In the genomic region with DNA sequence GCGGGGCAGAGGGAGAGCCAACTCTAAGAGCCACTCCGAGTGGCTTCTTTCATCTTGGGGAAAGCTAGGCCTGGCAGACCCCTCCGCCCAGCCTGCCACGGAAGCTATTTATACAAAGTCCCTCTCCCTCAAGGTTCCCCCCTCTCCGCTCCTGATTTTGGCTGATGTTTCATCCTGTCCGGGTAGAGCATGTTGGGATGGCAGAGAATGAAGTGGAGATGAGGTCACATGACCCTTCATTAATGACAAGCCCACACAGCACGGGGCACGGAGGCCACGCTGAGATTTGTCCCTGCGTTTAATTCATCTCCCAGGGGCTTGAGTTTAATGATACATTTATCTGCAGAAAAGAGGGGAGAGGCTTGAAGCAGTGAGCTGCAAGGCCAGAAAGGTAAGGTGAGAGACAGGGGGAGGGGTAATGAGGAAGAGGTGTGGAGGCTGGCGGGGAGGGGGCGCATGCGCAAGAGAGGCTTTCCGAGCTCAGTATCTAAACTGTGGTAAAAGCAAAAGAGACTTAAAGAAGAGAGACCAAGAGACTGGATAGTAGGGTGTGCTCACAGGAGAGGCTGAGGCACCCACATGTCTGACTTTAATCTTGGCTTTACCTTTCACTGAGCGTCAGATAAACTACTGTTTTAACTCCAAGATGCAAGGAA, we compare ENCODE assay signal across 9 mouse cellular contexts.
DNase-seq lines count a peak whose midpoint lies in the region; ATAC-seq and TF ChIP-seq lines count a peak whose summit lies in the region.
"Had no signal": no experiment of that assay in that cellular context is flagged by ENCODE, and none has a peak within 500 bp of the region (broad histone marks: within the 10 kb centered on the region; RNA-seq: fewer than 3 reads in every experiment).

No protein-coding gene starts in this region.

- H3K4me3 ChIP-seq in heart, embryonic 11.5 days (ENCODE audit: low read depth, low read length): no peak overlapping the region
- no peak overlapping the region for H3K4me3 ChIP-seq in MEL (ENCODE audit: control insufficient read depth in 1 of 2, insufficient read depth in 1 of 2, low read depth in 2 of 2, low read length in 2 of 2)
- peak overlapping the region; percentile 9; the same call in 1 of the 2 replicates for H3K4me3 ChIP-seq in forebrain, embryonic 16.5 days (replicated peaks; ENCODE audit: low read length)
- H3K4me3 ChIP-seq in midbrain, embryonic 12.5 days: 0 out of 2 replicates have a peak overlapping the region, but pooled peaks have one; percentile 5

- H3K4me1 ChIP-seq in heart, embryonic 11.5 days (ENCODE audit: control insufficient read depth, insufficient read depth, low read length): peaks cover 5% of the 10 kb centered on the region; the same call in 1 of the 2 replicates
- H3K4me1 ChIP-seq in MEL (ENCODE audit: control insufficient read depth in 1 of 2, insufficient read depth in 2 of 2, low read length in 2 of 2): no peaks in the 10 kb centered on the region
- peaks cover 19% of the 10 kb centered on the region for H3K4me1 ChIP-seq in forebrain, embryonic 16.5 days (replicated peaks; ENCODE audit: control insufficient read depth, insufficient read depth, low read length)
- peaks cover 28% of the 10 kb centered on the region for H3K4me1 ChIP-seq in midbrain, embryonic 12.5 days

- H3K79me2 ChIP-seq in MEL (ENCODE audit: control insufficient read depth, insufficient read depth, low read length, poor library complexity): no peaks in the 10 kb centered on the region

- no peak for TF ChIP-seq POLR2A in MEL (IDR thresholded peaks at IDR 0.05; ENCODE audit: control insufficient read depth in 1 of 2, insufficient read depth in 1 of 2, low read depth in 1 of 2, low read length in 2 of 2, poor library complexity in 1 of 2)

- ATAC-seq in heart, embryonic 11.5 days (replicated peaks; ENCODE audit: insufficient number of reproducible peaks, low FRiP score, low TSS enrichment): no peak
- peak; percentile 16; the same call in 1 of the 2 replicates for ATAC-seq in forebrain, embryonic 16.5 days
- peak; percentile 34; the same call in 1 of the 2 replicates for ATAC-seq in midbrain, embryonic 12.5 days (ENCODE audit: low FRiP score, low read depth)

- no peak overlapping the region for H3K9ac ChIP-seq in heart, embryonic 11.5 days (ENCODE audit: low read depth, low read length)
- H3K9ac ChIP-seq in MEL (ENCODE audit: control insufficient read depth, low read depth, low read length, poor library complexity, severe bottlenecking): no peak overlapping the region
- 0 out of 2 replicates have a peak overlapping the region, but pooled peaks have one; percentile 13 for H3K9ac ChIP-seq in forebrain, embryonic 16.5 days (replicated peaks; ENCODE audit: low read depth, low read length)
- H3K9ac ChIP-seq in midbrain, embryonic 12.5 days (replicated peaks): no peak overlapping the region

- WGBS in heart, embryonic 11.5 days (ENCODE audit: insufficient replicate concordance): 15% methylated on average over 15 of the region's 15 CpGs
- 29% methylated on average over 15 of the region's 15 CpGs for WGBS in forebrain, embryonic 16.5 days
- 39% methylated on average over 15 of the region's 15 CpGs for WGBS in midbrain, embryonic 12.5 days

- TF ChIP-seq EP300 in MEL (IDR thresholded peaks at IDR 0.05; ENCODE audit: low read depth in 1 of 2, low read length in 2 of 2): no peak

- H3K9me3 ChIP-seq in heart, embryonic 11.5 days (replicated peaks; ENCODE audit: control insufficient read depth, low read length): no peaks in the 10 kb centered on the region
- H3K9me3 ChIP-seq in MEL (replicated peaks; ENCODE audit: insufficient read depth, low read length): no peaks in the 10 kb centered on the region
- no peaks in the 10 kb centered on the region for H3K9me3 ChIP-seq in forebrain, embryonic 16.5 days (ENCODE audit: control insufficient read depth, low read length)
- no peaks in the 10 kb centered on the region for H3K9me3 ChIP-seq in midbrain, embryonic 12.5 days

- H3K27me3 ChIP-seq in heart, embryonic 11.5 days (ENCODE audit: control insufficient read depth, insufficient read depth, low read length): no peaks in the 10 kb centered on the region
- H3K27me3 ChIP-seq in MEL (ENCODE audit: control insufficient read depth in 1 of 2, insufficient read depth in 2 of 2, low read length in 2 of 2): peaks cover 2 to 5% of the 10 kb centered on the region in 2 experiments
- H3K27me3 ChIP-seq in forebrain, embryonic 16.5 days (replicated peaks; ENCODE audit: control insufficient read depth, insufficient read depth, low read length): no peaks in the 10 kb centered on the region
- H3K27me3 ChIP-seq in midbrain, embryonic 12.5 days: peaks cover 10% of the 10 kb centered on the region

- TF ChIP-seq CTCF in MEL (IDR thresholded peaks at IDR 0.05 in 2 of 3, conservative IDR thresholded peaks at IDR 0.05 in 1 of 3; ENCODE audit: control insufficient read depth in 1 of 3, insufficient read depth in 1 of 3, low read depth in 2 of 3, low read length in 3 of 3, poor library complexity in 1 of 3, severe bottlenecking in 1 of 3): no peak

- no peaks in the 10 kb centered on the region for H3K36me3 ChIP-seq in heart, embryonic 11.5 days (ENCODE audit: control insufficient read depth, insufficient read depth, low read length)
- no peaks in the 10 kb centered on the region for H3K36me3 ChIP-seq in MEL (ENCODE audit: control insufficient read depth in 1 of 2, insufficient read depth in 2 of 2, low read length in 2 of 2)
- no peaks in the 10 kb centered on the region for H3K36me3 ChIP-seq in forebrain, embryonic 16.5 days (ENCODE audit: control insufficient read depth, insufficient read depth)
- H3K36me3 ChIP-seq in midbrain, embryonic 12.5 days: no peaks in the 10 kb centered on the region

- no peak overlapping the region for H3K27ac ChIP-seq in heart, embryonic 11.5 days (ENCODE audit: low read depth, low read length)
- no peak overlapping the region for H3K27ac ChIP-seq in MEL (ENCODE audit: control insufficient read depth, low read depth, low read length)
- 0 out of 2 replicates have a peak overlapping the region, but pooled peaks have one; percentile 10 for H3K27ac ChIP-seq in forebrain, embryonic 16.5 days (ENCODE audit: low read length)
- H3K27ac ChIP-seq in midbrain, embryonic 12.5 days (replicated peaks): no peak overlapping the region

- DNase-seq in heart, adult 8-10 months (ENCODE audit: low spot score): no peak
- no peak for DNase-seq in MEL (ENCODE audit: low read depth, low spot score)
- no peak for DNase-seq in adrenal gland, postnatal 10 days
- no peak for DNase-seq in natural killer cell, adult 2 months (ENCODE audit: low spot score in 2 of 2)
- no peak for DNase-seq in cerebellum, adult 11-12 months
- DNase-seq: lung, postnatal 14 days had no signal

- no peak for TF ChIP-seq RAD21 in MEL (IDR thresholded peaks at IDR 0.05; ENCODE audit: low read depth, low read length)

- H3K4me2 ChIP-seq in heart, embryonic 11.5 days: peak overlapping the region; percentile 56
- peak overlapping the region; percentile 32; the same call in 1 of the 2 replicates for H3K4me2 ChIP-seq in forebrain, embryonic 16.5 days (ENCODE audit: low read length)
- peak overlapping the region; percentile 33 for H3K4me2 ChIP-seq in midbrain, embryonic 12.5 days (replicated peaks)

TF ChIP-seq in MEL, 35 proteins besides CTCF, POLR2A, EP300 and RAD21:
- TF ChIP-seq USF1 (IDR thresholded peaks at IDR 0.05; ENCODE audit: low read depth, low read length) (peak; percentile 40; the same call in 1 of the 2 replicates), BHLHE40 (IDR thresholded peaks at IDR 0.05; ENCODE audit: borderline replicate concordance, low read depth, low read length) (no peak), ZC3H11A (IDR thresholded peaks at IDR 0.05; ENCODE audit: low read depth, low read length) (no peak), ETS1 (IDR thresholded peaks at IDR 0.05; ENCODE audit: low read depth, low read length) (no peak)

Comparison
In these comparisons a context has a peak if more than half of its experiments do, and no peak if none do; other contexts are left out.
1. H3K4me3 ChIP-seq: peak in forebrain, embryonic 16.5 days (single experiment) and midbrain, embryonic 12.5 days (single experiment); none in heart, embryonic 11.5 days (single experiment) and MEL (0 of 2).
2. Peak in every context shown above with its lines, with median percentiles within 50 percentile points of each other: H3K4me2 ChIP-seq.